Mouse (Mus musculus) lung, postnatal 0 days (tissue): ENCODE measurements around the gene Sdhd.
"Not testable (repeated sequence)": the region's sequence is repeated elsewhere in the genome, so short reads cannot be mapped to it uniquely, and the experiment has no call there.

Experiments used
- CTCF ChIP-seq: IDR thresholded peaks from 2 replicates; pipeline ENCODE4 v1.5.1; 2016; ENCODE audit warnings: antibody characterized with exemption, mild to moderate bottlenecking
- EP300 ChIP-seq: IDR thresholded peaks from 2 replicates; pipeline ENCODE4 v1.6.1; 2016; ENCODE audit warnings: antibody characterized with exemption, mild to moderate bottlenecking, control low read depth

DNA sequence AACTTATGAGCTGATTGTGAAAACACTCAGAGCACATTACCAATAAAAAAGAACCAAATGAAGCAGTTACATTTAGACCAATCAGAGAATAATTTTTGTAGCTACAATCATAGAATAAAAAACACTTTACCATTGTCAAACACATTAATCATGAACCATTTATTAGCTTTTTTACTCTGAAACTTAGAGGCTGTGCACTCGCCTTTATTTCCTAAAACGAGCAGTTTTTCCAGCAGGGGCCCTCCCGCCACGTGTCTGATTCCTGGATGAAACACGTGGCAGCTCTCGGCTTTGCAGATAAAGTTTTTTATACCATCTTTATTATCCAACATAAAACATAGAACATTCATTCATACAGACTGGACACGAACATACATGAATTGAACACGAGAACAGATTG, 27.3 kb upstream of the Sdhd start:
- not testable (repeated sequence) for TF ChIP-seq CTCF, EP300
